ENCODE assay signal across 25 mouse cellular contexts in the genomic region with DNA sequence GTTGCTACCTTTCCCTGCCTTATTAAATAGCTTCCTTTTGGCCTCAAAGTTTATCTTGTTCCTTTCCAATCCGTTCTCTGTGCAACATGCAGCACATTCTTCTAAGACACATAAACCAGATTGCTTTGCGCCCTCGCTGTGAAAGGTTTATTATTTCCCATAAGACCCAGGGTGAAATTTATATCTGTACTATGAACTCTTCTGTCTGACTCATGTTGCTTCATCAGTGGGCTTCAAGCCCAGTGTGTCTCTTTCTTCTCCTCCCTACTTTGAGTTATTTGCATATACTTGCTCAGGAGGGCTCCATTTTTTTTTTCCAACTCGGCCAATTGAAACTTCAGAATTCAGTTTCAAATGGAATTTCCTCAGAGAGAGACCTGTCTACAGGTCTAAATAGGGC.
DNase-seq lines count a peak whose midpoint lies in the region; ATAC-seq and TF ChIP-seq lines count a peak whose summit lies in the region.
"Had no signal": no experiment of that assay in that cellular context is flagged by ENCODE, and none has a peak within 500 bp of the region (broad histone marks: within the 10 kb centered on the region; RNA-seq: fewer than 3 reads in every experiment).

No protein-coding gene starts in this region.

- TF ChIP-seq POLR2A in kidney, adult 2 months (IDR thresholded peaks at IDR 0.05; ENCODE audit: low read depth, low read length) = no peak

- DNase-seq in kidney, adult 2 months = no peak
- no peak for DNase-seq in kidney, postnatal 25 days
- peak; percentile 38 for DNase-seq in kidney, postnatal 10 days
- DNase-seq in kidney, adult 18-20 months = no peak
- DNase-seq in kidney, postnatal 4 days = peak; percentile 46 to 48
- no peak for DNase-seq in kidney, postnatal 36 days
- DNase-seq: adrenal gland, adult 8-10 months; adrenal gland, postnatal 14 days; adrenal gland, postnatal 36 days; B cell, adult 2 months; cerebellum, adult 11-12 months; cerebellum, adult 2 months; cerebellum, adult 9-10 months; cerebellum, postnatal 10 days; cerebellum, postnatal 25 days had no signal

- no peaks in the 10 kb centered on the region for H3K4me1 ChIP-seq in kidney, embryonic 14.5 days (ENCODE audit: control insufficient read depth, insufficient read depth, low read length)
- H3K4me1 ChIP-seq in kidney, adult 2 months (ENCODE audit: control insufficient read depth, insufficient read depth, low read length) = no peaks in the 10 kb centered on the region
- H3K4me1 ChIP-seq in kidney, embryonic 16.5 days (ENCODE audit: insufficient read depth, low read length) = no peaks in the 10 kb centered on the region
- H3K4me1 ChIP-seq: embryonic facial prominence, embryonic 10.5 days; embryonic facial prominence, embryonic 12.5 days; forebrain, embryonic 13.5 days had no signal

- no peaks in the 10 kb centered on the region for H3K36me3 ChIP-seq in kidney, embryonic 14.5 days (ENCODE audit: control insufficient read depth, insufficient read depth, low read length)
- H3K36me3 ChIP-seq in kidney, adult 2 months (ENCODE audit: control insufficient read depth, insufficient read depth, low read length) = no peaks in the 10 kb centered on the region
- no peaks in the 10 kb centered on the region for H3K36me3 ChIP-seq in kidney, embryonic 16.5 days (ENCODE audit: insufficient read depth, low read length)
- H3K36me3 ChIP-seq: embryonic facial prominence, embryonic 10.5 days; embryonic facial prominence, embryonic 12.5 days; G1E had no signal

- peak; percentile 52; the same call in 1 of the 2 replicates for ATAC-seq in kidney, embryonic 14.5 days (ENCODE audit: low FRiP score, low TSS enrichment)
- peak; percentile 63 for ATAC-seq in kidney, embryonic 16.5 days (ENCODE audit: low FRiP score, low TSS enrichment)
- ATAC-seq: activated CD4-positive, CD25-positive, alpha-beta regulatory T cell, adult 4 months; CD4-positive, CD25-positive, alpha-beta regulatory T cell, adult 4 months; forebrain, embryonic 13.5 days; Patski had no signal

- H3K4me2 ChIP-seq in kidney, embryonic 14.5 days (replicated peaks; ENCODE audit: low read depth, low read length) = no peak overlapping the region
- no peak overlapping the region for H3K4me2 ChIP-seq in kidney, embryonic 16.5 days (replicated peaks; ENCODE audit: low read depth, low read length)
- H3K4me2 ChIP-seq: embryonic facial prominence, embryonic 12.5 days; forebrain, embryonic 13.5 days had no signal

- TF ChIP-seq CTCF in kidney, adult 2 months (conservative IDR thresholded peaks at IDR 0.05; ENCODE audit: insufficient read depth, insufficient read length, low read depth, low read length) = no peak

- H3K9me3 ChIP-seq in kidney, embryonic 14.5 days (ENCODE audit: control insufficient read depth, low read length) = no peaks in the 10 kb centered on the region
- no peaks in the 10 kb centered on the region for H3K9me3 ChIP-seq in kidney, embryonic 16.5 days (ENCODE audit: low read length)
- H3K9me3 ChIP-seq: embryonic facial prominence, embryonic 10.5 days; embryonic facial prominence, embryonic 12.5 days; forebrain, embryonic 13.5 days; G1E had no signal

- no peak overlapping the region for H3K4me3 ChIP-seq in kidney, embryonic 14.5 days (ENCODE audit: low read length)
- H3K4me3 ChIP-seq in kidney, adult 2 months (ENCODE audit: insufficient read depth, low read depth, low read length) = no peak overlapping the region
- H3K4me3 ChIP-seq in kidney, embryonic 16.5 days (ENCODE audit: low read length) = no peak overlapping the region
- H3K4me3 ChIP-seq: embryonic facial prominence, embryonic 10.5 days; embryonic facial prominence, embryonic 12.5 days; forebrain, embryonic 13.5 days had no signal

- no peak overlapping the region for H3K27ac ChIP-seq in kidney, embryonic 14.5 days (ENCODE audit: low read depth, low read length)
- H3K27ac ChIP-seq in kidney, adult 2 months (ENCODE audit: insufficient read depth, low read depth, low read length) = no peak overlapping the region
- no peak overlapping the region for H3K27ac ChIP-seq in kidney, embryonic 16.5 days (ENCODE audit: low read length)
- H3K27ac ChIP-seq: embryonic facial prominence, embryonic 10.5 days; embryonic facial prominence, embryonic 12.5 days; forebrain, embryonic 13.5 days had no signal

- 50% methylated on average over 4 of the region's 4 CpGs for WGBS in kidney, embryonic 14.5 days
- 41% methylated on average over 4 of the region's 4 CpGs for whole genome bisulfite sequencing in kidney, adult 2 months
- WGBS in kidney, embryonic 16.5 days = 28% methylated on average over 4 of the region's 4 CpGs

- no peaks in the 10 kb centered on the region for H3K27me3 ChIP-seq in kidney, embryonic 14.5 days (ENCODE audit: control insufficient read depth, insufficient read depth, low read length)
- H3K27me3 ChIP-seq in kidney, adult 2 months (replicated peaks; ENCODE audit: control insufficient read depth, insufficient read depth, low read length) = no peaks in the 10 kb centered on the region
- no peaks in the 10 kb centered on the region for H3K27me3 ChIP-seq in kidney, embryonic 16.5 days (ENCODE audit: insufficient read depth, low read length)
- H3K27me3 ChIP-seq: CH12.LX; embryonic facial prominence, embryonic 12.5 days; forebrain, embryonic 13.5 days; Patski had no signal

- H3K9ac ChIP-seq in kidney, embryonic 14.5 days (ENCODE audit: low read depth, low read length) = no peak overlapping the region
- no peak overlapping the region for H3K9ac ChIP-seq in kidney, embryonic 16.5 days (replicated peaks; ENCODE audit: low read length)
- H3K9ac ChIP-seq: embryonic facial prominence, embryonic 12.5 days; forebrain, embryonic 13.5 days had no signal

Comparison
In these comparisons a context has a peak if more than half of its experiments do, and no peak if none do; other contexts are left out.
1. DNase-seq: peak in kidney, postnatal 10 days (single experiment) and kidney, postnatal 4 days (2 of 2); none in kidney, adult 2 months (single experiment), kidney, postnatal 25 days (0 of 2), kidney, adult 18-20 months (single experiment) and kidney, postnatal 36 days (0 of 2).